ENCODE assay signal across 22 mouse cellular contexts in the genomic region with DNA sequence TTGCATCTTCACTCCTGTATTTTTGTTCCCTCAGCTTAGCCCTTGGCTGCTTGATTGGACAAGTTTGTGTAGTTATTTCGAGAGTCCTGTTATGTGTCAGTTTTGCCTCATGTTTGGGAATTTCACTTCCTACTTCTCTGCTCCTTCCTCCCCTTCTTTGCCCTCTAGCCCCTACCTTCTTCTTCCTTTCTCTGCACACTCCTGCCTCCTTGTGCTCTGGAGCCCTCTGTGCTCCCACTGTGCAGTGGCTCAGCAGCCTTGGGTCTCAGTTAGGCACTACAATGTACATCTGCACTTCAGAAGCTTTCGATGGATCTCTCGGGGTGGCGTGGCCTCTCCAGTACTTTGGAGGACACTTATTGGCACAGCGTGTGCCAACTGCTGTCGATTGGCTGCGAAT. TPM values are rescaled to one million over a fixed set of nuclear protein-coding genes. Genes with fewer than 3 reads are reported as not detected.
DNase-seq lines count a peak whose midpoint lies in the region; ATAC-seq and TF ChIP-seq lines count a peak whose summit lies in the region.
"Had no signal": no experiment of that assay in that cellular context is flagged by ENCODE, and none has a peak within 500 bp of the region (broad histone marks: within the 10 kb centered on the region; RNA-seq: fewer than 3 reads in every experiment).

No protein-coding gene starts in this region.

- H3K4me1 ChIP-seq in kidney, postnatal 0 days (replicated peaks; ENCODE audit: insufficient read depth, low read length) = peaks cover 10% of the 10 kb centered on the region; the same call in 1 of the 2 replicates
- H3K4me1 ChIP-seq in midbrain, postnatal 0 days (ENCODE audit: insufficient read depth, low read length) = peaks cover 4% of the 10 kb centered on the region; the same call in 1 of the 2 replicates
- peaks cover 13% of the 10 kb centered on the region for H3K4me1 ChIP-seq in midbrain, embryonic 11.5 days (ENCODE audit: control insufficient read depth, insufficient read depth, low read length)
- peaks cover 12% of the 10 kb centered on the region for H3K4me1 ChIP-seq in bone marrow, adult 2 months (ENCODE audit: control insufficient read depth, insufficient read depth, low read length)

- H3K9ac ChIP-seq in kidney, postnatal 0 days (ENCODE audit: low read depth, low read length) = no peak overlapping the region
- no peak overlapping the region for H3K9ac ChIP-seq in midbrain, postnatal 0 days (replicated peaks; ENCODE audit: low read length, poor library complexity, severe bottlenecking)
- H3K9ac ChIP-seq in midbrain, embryonic 11.5 days (ENCODE audit: low read length) = no peak overlapping the region
- H3K9ac ChIP-seq: hindbrain, embryonic 14.5 days; lung, embryonic 15.5 days; midbrain, embryonic 12.5 days; neural tube, embryonic 15.5 days had no signal

- no peak for TF ChIP-seq POLR2A in bone marrow, adult 2 months (IDR thresholded peaks at IDR 0.05; ENCODE audit: borderline replicate concordance, control insufficient read depth, low read depth, low read length)

- WGBS in kidney, postnatal 0 days = 75% methylated on average over 7 of the region's 7 CpGs
- 49% methylated on average over 7 of the region's 7 CpGs for WGBS in midbrain, postnatal 0 days
- 67% methylated on average over 7 of the region's 7 CpGs for WGBS in midbrain, embryonic 11.5 days
- 55% methylated on average over 7 of the region's 7 CpGs for WGBS in bone marrow, adult 2 months

- H3K4me2 ChIP-seq in kidney, postnatal 0 days (ENCODE audit: low read length) = no peak overlapping the region
- no peak overlapping the region for H3K4me2 ChIP-seq in midbrain, postnatal 0 days (ENCODE audit: low read depth, low read length, poor library complexity, severe bottlenecking)
- no peak overlapping the region for H3K4me2 ChIP-seq in midbrain, embryonic 11.5 days
- H3K4me2 ChIP-seq: hindbrain, embryonic 14.5 days; lung, embryonic 15.5 days; midbrain, embryonic 12.5 days; neural tube, embryonic 15.5 days had no signal

- H3K27ac ChIP-seq in kidney, postnatal 0 days = no peak overlapping the region
- no peak overlapping the region for H3K27ac ChIP-seq in midbrain, postnatal 0 days (ENCODE audit: low read depth, low read length)
- H3K27ac ChIP-seq in midbrain, embryonic 11.5 days (ENCODE audit: low read depth, low read length) = no peak overlapping the region
- H3K27ac ChIP-seq in bone marrow, adult 2 months (ENCODE audit: control insufficient read depth, insufficient read depth, low read depth, low read length, poor library complexity) = no peak overlapping the region
- H3K27ac ChIP-seq: embryonic facial prominence, embryonic 10.5 days; heart, embryonic 10.5 days; hindbrain, embryonic 14.5 days; lung, embryonic 15.5 days; midbrain, embryonic 12.5 days; neural tube, embryonic 15.5 days had no signal

- TF ChIP-seq CTCF in kidney, postnatal 0 days (IDR thresholded peaks at IDR 0.05; ENCODE audit: low read depth) = peak; percentile 14; the same call in 1 of the 2 replicates
- 0 out of 2 replicates have a peak, but pooled peaks have one; percentile 6 for TF ChIP-seq CTCF in midbrain, postnatal 0 days (IDR thresholded peaks at IDR 0.05)
- peak; percentile 13; the same call in 1 of the 2 replicates for TF ChIP-seq CTCF in bone marrow, adult 2 months (IDR thresholded peaks at IDR 0.05; ENCODE audit: control insufficient read depth, insufficient read depth, low read length)

- DNase-seq in kidney, postnatal 0 days (ENCODE audit: low spot score) = no peak
- DNase-seq in kidney, adult 9 months = no peak
- DNase-seq in midbrain, postnatal 0 days (ENCODE audit: low spot score) = no peak
- DNase-seq in midbrain, embryonic 11.5 days (ENCODE audit: low spot score, missing footprints) = no peak
- no peak for DNase-seq in urinary bladder, adult 18-20 months (ENCODE audit: low spot score in 2 of 2)
- no peak for DNase-seq in adrenal gland, postnatal 10 days
- DNase-seq: gastrocnemius, postnatal 10 days; heart, postnatal 14 days; kidney, adult 11 months; kidney, postnatal 14 days; liver; right cerebral cortex, postnatal 25 days; thymus, postnatal 14 days had no signal

- no peaks in the 10 kb centered on the region for H3K27me3 ChIP-seq in kidney, postnatal 0 days (ENCODE audit: insufficient read depth, low read length)
- no peaks in the 10 kb centered on the region for H3K27me3 ChIP-seq in midbrain, postnatal 0 days (ENCODE audit: insufficient read depth, low read length)
- H3K27me3 ChIP-seq in midbrain, embryonic 11.5 days (ENCODE audit: control insufficient read depth, insufficient read depth, low read length) = no peaks in the 10 kb centered on the region
- H3K27me3 ChIP-seq: lung, embryonic 15.5 days; midbrain, embryonic 12.5 days; neural tube, embryonic 15.5 days had no signal

- no peak for ATAC-seq in kidney, postnatal 0 days (replicated peaks; ENCODE audit: low FRiP score, low read depth)
- ATAC-seq in midbrain, postnatal 0 days (ENCODE audit: low FRiP score) = no peak
- ATAC-seq in midbrain, embryonic 11.5 days (ENCODE audit: low FRiP score) = no peak
- ATAC-seq: forebrain, embryonic 14.5 days had no signal

- no peaks in the 10 kb centered on the region for H3K9me3 ChIP-seq in kidney, postnatal 0 days (replicated peaks; ENCODE audit: low read length)
- H3K9me3 ChIP-seq in midbrain, postnatal 0 days (ENCODE audit: low read length) = no peaks in the 10 kb centered on the region
- no peaks in the 10 kb centered on the region for H3K9me3 ChIP-seq in midbrain, embryonic 11.5 days (ENCODE audit: control insufficient read depth, low read length)
- H3K9me3 ChIP-seq: embryonic facial prominence, embryonic 10.5 days; heart, embryonic 10.5 days; lung, embryonic 15.5 days; midbrain, embryonic 12.5 days; neural tube, embryonic 15.5 days had no signal

- no peaks in the 10 kb centered on the region for H3K36me3 ChIP-seq in kidney, postnatal 0 days (ENCODE audit: insufficient read depth, low read length)
- no peaks in the 10 kb centered on the region for H3K36me3 ChIP-seq in midbrain, postnatal 0 days (ENCODE audit: insufficient read depth, low read length)
- no peaks in the 10 kb centered on the region for H3K36me3 ChIP-seq in midbrain, embryonic 11.5 days (ENCODE audit: control insufficient read depth, insufficient read depth, low read length)
- H3K36me3 ChIP-seq: embryonic facial prominence, embryonic 10.5 days; heart, embryonic 10.5 days; lung, embryonic 15.5 days; midbrain, embryonic 12.5 days; neural tube, embryonic 15.5 days had no signal

- no peak overlapping the region for H3K4me3 ChIP-seq in kidney, postnatal 0 days (replicated peaks; ENCODE audit: low read depth, low read length)
- no peak overlapping the region for H3K4me3 ChIP-seq in midbrain, postnatal 0 days (ENCODE audit: low read depth, low read length)
- no peak overlapping the region for H3K4me3 ChIP-seq in midbrain, embryonic 11.5 days (ENCODE audit: low read depth, low read length)
- H3K4me3 ChIP-seq in bone marrow, adult 2 months (replicated peaks; ENCODE audit: control insufficient read depth, low read depth, low read length) = no peak overlapping the region
- H3K4me3 ChIP-seq: embryonic facial prominence, embryonic 10.5 days; heart, embryonic 10.5 days; lung, embryonic 15.5 days; midbrain, embryonic 12.5 days; myocyte; neural tube, embryonic 15.5 days had no signal

RNA-seq across cellular contexts. Expression of gene Med13l, which starts 14.5 kb away (rescaled TPM):
- polyA plus RNA-seq in kidney, postnatal 0 days (2015; fragmentation: Nextera tagmentation; extraction: Ambion mirVana) = 7.0 and 7.8 TPM in 2 replicates
- 29.5 and 30.7 TPM in 2 replicates for total RNA-seq in midbrain, postnatal 0 days (2014; rRNA removed)
- polyA plus RNA-seq in midbrain, postnatal 0 days (2015; fragmentation: Nextera tagmentation; extraction: Ambion mirVana) = 8.5 and 10.5 TPM in 2 replicates
- 9.0 and 9.8 TPM in 2 replicates for polyA plus RNA-seq in midbrain, embryonic 11.5 days (2014; fragmentation: Nextera tagmentation; extraction: Ambion mirVana)
- polyA plus RNA-seq in bone marrow, adult 2 months (2011; ENCODE audit: insufficient read depth, insufficient read length, low replicate concordance, missing spikeins) = 19.1 and 32.9 TPM in 2 replicates
- total RNA-seq in adrenal gland, postnatal 10 days (2021) = 10 to 100 TPM; 39.0 to 43.6 TPM
